Mouse (Mus musculus): ENCODE data around the gene Id1. TPM values are rescaled to one million over a fixed set of nuclear protein-coding genes. Genes with fewer than 3 reads are reported as not detected.

Gene Id1
- total and polyA plus RNA-seq, 2 experiments from 2014 or later: 104 to 198 TPM

- Histone ChIP-seq H3K9ac (replicated peaks; ENCODE audit: low read length) (no peak overlapping the region), H3K4me2 (ENCODE audit: low read depth, low read length) (no peak overlapping the region), H3K4me3 (ENCODE audit: low read length) (no peak overlapping the region), H3K9me3 (ENCODE audit: low read length) (no peaks in the 10 kb centered on the region), H3K4me1 (ENCODE audit: insufficient read depth, low read length) (no peaks in the 10 kb centered on the region), H3K36me3 (ENCODE audit: insufficient read depth, low read length) (no peaks in the 10 kb centered on the region), H3K27ac (no peak overlapping the region), H3K27me3 (ENCODE audit: insufficient read depth, low read length) (no peaks in the 10 kb centered on the region)
- WGBS: 19% methylated on average over 25 of the region's 25 CpGs
- ATAC-seq: peak; percentile 72
- TF ChIP-seq CTCF (IDR thresholded peaks at IDR 0.05; ENCODE audit: low read depth): peak; percentile 89
- peak; percentile 78 for DNase-seq (ENCODE audit: low spot score)
These were observed 30.5 kb downstream of the Id1 start for GRCm38 (mm10) chr2:152766387-152767123.

- H3K4me3 ChIP-seq (ENCODE audit: low read length): no peak overlapping the region
- no peaks in the 10 kb centered on the region for H3K4me1 ChIP-seq (ENCODE audit: insufficient read depth, low read length)
- 67% methylated on average over 12 of the region's 12 CpGs for WGBS
- no peak for ATAC-seq
- no peaks in the 10 kb centered on the region for H3K36me3 ChIP-seq (ENCODE audit: insufficient read depth, low read length)
- H3K9me3 ChIP-seq (ENCODE audit: low read length): no peaks in the 10 kb centered on the region
- peak; percentile 62 for TF ChIP-seq CTCF (IDR thresholded peaks at IDR 0.05; ENCODE audit: low read depth)
- H3K27me3 ChIP-seq (ENCODE audit: insufficient read depth, low read length): no peaks in the 10 kb centered on the region
- H3K9ac ChIP-seq (replicated peaks; ENCODE audit: low read length): no peak overlapping the region
- H3K4me2 ChIP-seq (ENCODE audit: low read depth, low read length): no peak overlapping the region
- no peak for DNase-seq (ENCODE audit: low spot score)
- no peak overlapping the region for H3K27ac ChIP-seq
These were observed 31.7 kb downstream of the Id1 start for GRCm38 (mm10) chr2:152767618-152768271.

- Histone ChIP-seq H3K4me1 (ENCODE audit: insufficient read depth, low read length) (no peaks in the 10 kb centered on the region), H3K4me3 (ENCODE audit: low read length) (no peak overlapping the region), H3K27me3 (ENCODE audit: insufficient read depth, low read length) (no peaks in the 10 kb centered on the region), H3K9me3 (ENCODE audit: low read length) (no peaks in the 10 kb centered on the region), H3K9ac (replicated peaks; ENCODE audit: low read length) (no peak overlapping the region), H3K27ac (no peak overlapping the region), H3K4me2 (ENCODE audit: low read depth, low read length) (no peak overlapping the region), H3K36me3 (ENCODE audit: insufficient read depth, low read length) (no peaks in the 10 kb centered on the region)
- no peak for DNase-seq (ENCODE audit: low spot score)
- TF ChIP-seq CTCF (IDR thresholded peaks at IDR 0.05; ENCODE audit: low read depth): no peak
- ATAC-seq: no peak
- WGBS: 89% methylated on average over 7 of the region's 7 CpGs
These were observed 33.6 kb downstream of the Id1 start for GRCm38 (mm10) chr2:152769677-152770076.

- ATAC-seq (no peak), DNase-seq (ENCODE audit: low spot score) (no peak)
- Histone ChIP-seq H3K27me3 (ENCODE audit: insufficient read depth, low read length) (no peaks in the 10 kb centered on the region), H3K27ac (no peak overlapping the region), H3K9me3 (ENCODE audit: low read length) (no peaks in the 10 kb centered on the region), H3K9ac (replicated peaks; ENCODE audit: low read length) (no peak overlapping the region), H3K4me2 (ENCODE audit: low read depth, low read length) (no peak overlapping the region), H3K4me3 (ENCODE audit: low read length) (no peak overlapping the region), H3K36me3 (ENCODE audit: insufficient read depth, low read length) (no peaks in the 10 kb centered on the region), H3K4me1 (ENCODE audit: insufficient read depth, low read length) (no peaks in the 10 kb centered on the region)
- no peak for TF ChIP-seq CTCF (IDR thresholded peaks at IDR 0.05; ENCODE audit: low read depth)
- WGBS: 91% methylated on average over 9 of the region's 9 CpGs
These were observed 35.5 kb downstream of the Id1 start for GRCm38 (mm10) chr2:152771571-152771970.

- WGBS: 30% methylated on average over 1 of the region's 1 CpGs
- H3K9me3 ChIP-seq (ENCODE audit: low read length): no peaks in the 10 kb centered on the region
- H3K27ac ChIP-seq: no peak overlapping the region
- H3K4me1 ChIP-seq (ENCODE audit: insufficient read depth, low read length): no peaks in the 10 kb centered on the region
- no peak overlapping the region for H3K4me2 ChIP-seq (ENCODE audit: low read depth, low read length)
- DNase-seq (ENCODE audit: low spot score) (no peak), ATAC-seq (no peak)
- H3K27me3 ChIP-seq (ENCODE audit: insufficient read depth, low read length): no peaks in the 10 kb centered on the region
- H3K9ac ChIP-seq (replicated peaks; ENCODE audit: low read length): no peak overlapping the region
- no peak overlapping the region for H3K4me3 ChIP-seq (ENCODE audit: low read length)
- TF ChIP-seq CTCF (IDR thresholded peaks at IDR 0.05; ENCODE audit: low read depth): no peak
- H3K36me3 ChIP-seq (ENCODE audit: insufficient read depth, low read length): no peaks in the 10 kb centered on the region
These were observed 36.2 kb downstream of the Id1 start for GRCm38 (mm10) chr2:152772231-152772630.

- Histone ChIP-seq H3K4me1 (ENCODE audit: insufficient read depth, low read length) (no peaks in the 10 kb centered on the region), H3K4me2 (ENCODE audit: low read depth, low read length) (no peak overlapping the region), H3K27ac (no peak overlapping the region), H3K9me3 (ENCODE audit: low read length) (no peaks in the 10 kb centered on the region), H3K36me3 (ENCODE audit: insufficient read depth, low read length) (peaks cover 4% of the 10 kb centered on the region), H3K9ac (replicated peaks; ENCODE audit: low read length) (no peak overlapping the region), H3K27me3 (ENCODE audit: insufficient read depth, low read length) (no peaks in the 10 kb centered on the region), H3K4me3 (ENCODE audit: low read length) (no peak overlapping the region)
- no peak for TF ChIP-seq CTCF (IDR thresholded peaks at IDR 0.05; ENCODE audit: low read depth)
- 80% methylated on average over 4 of the region's 4 CpGs for WGBS
- no peak for ATAC-seq
- no peak for DNase-seq (ENCODE audit: low spot score)
These were observed 39.3 kb downstream of the Id1 start for GRCm38 (mm10) chr2:152775357-152775756.

- Histone ChIP-seq H3K9ac (replicated peaks; ENCODE audit: low read length) (no peak overlapping the region), H3K27ac (no peak overlapping the region), H3K27me3 (ENCODE audit: insufficient read depth, low read length) (no peaks in the 10 kb centered on the region), H3K4me3 (ENCODE audit: low read length) (no peak overlapping the region), H3K4me1 (ENCODE audit: insufficient read depth, low read length) (no peaks in the 10 kb centered on the region), H3K9me3 (ENCODE audit: low read length) (no peaks in the 10 kb centered on the region), H3K4me2 (ENCODE audit: low read depth, low read length) (no peak overlapping the region), H3K36me3 (ENCODE audit: insufficient read depth, low read length) (peaks cover 10% of the 10 kb centered on the region)
- ATAC-seq: no peak
- 59% methylated on average over 3 of the region's 3 CpGs for WGBS
- DNase-seq (ENCODE audit: low spot score): no peak
- no peak for TF ChIP-seq CTCF (IDR thresholded peaks at IDR 0.05; ENCODE audit: low read depth)
These were observed 40.0 kb downstream of the Id1 start for GRCm38 (mm10) chr2:152776019-152776418.
